Mouse (Mus musculus): Measurements from ENCODE around the gene Ankrd54.

- TF ChIP-seq CTCF (IDR thresholded peaks at IDR 0.05; ENCODE audit: control insufficient read depth, insufficient read depth, insufficient read length) = no peak
- no peak for TF ChIP-seq MYOD1 (IDR thresholded peaks at IDR 0.05; ENCODE audit: control insufficient read depth, insufficient read length, low read depth)
- TF ChIP-seq FOSL1 (IDR thresholded peaks at IDR 0.05; ENCODE audit: insufficient read depth, low read length, poor library complexity, severe bottlenecking) = no peak
Observed at GRCm38 (mm10) chr15:79101531-79101930, 38.8 kb upstream of the Ankrd54 start.
